Mouse (Mus musculus) MEL (cell line): ENCODE measurements at regions not wholly inside any gene's neighbourhood (a gene's known extent, or its start where the extent isn't known, plus 50 kb on each side); places are given as distances from the start of the nearest gene placed in this dataset.

Source experiments
- DNase-seq: peaks from one replicate; pipeline ENCODE4 v3.0.0; 2011; ENCODE audit warnings: low read depth, low spot score
- H3K27ac ChIP-seq: 2 replicates; pipeline ENCODE4 v1.5.1; 2012; ENCODE audit warnings: low read depth, mild to moderate bottlenecking, control low read depth, low read length, moderate library complexity; ENCODE audit not compliant: control insufficient read depth
- H3K27me3 ChIP-seq, 2 experiments: fragments of 150-350 bp in 1 of 2; sonication (generic) in 1 of 2; 2 replicates each; pipeline ENCODE4 v1.6.1; 2012; ENCODE audit warnings: low read length in 2 of 2, mild to moderate bottlenecking in 2 of 2, improper control_type of control experiment in 1 of 2, moderate library complexity in 1 of 2; ENCODE audit not compliant: insufficient read depth in 2 of 2, control insufficient read depth in 1 of 2
- H3K36me3 ChIP-seq, 2 experiments: 2 replicates each; pipeline ENCODE4 v1.6.1; 2012 to 2014; ENCODE audit warnings: low read length in 2 of 2, improper control_type of control experiment in 1 of 2, inconsistent platforms in 1 of 2, mild to moderate bottlenecking in 1 of 2; ENCODE audit not compliant: insufficient read depth in 2 of 2, control insufficient read depth in 1 of 2
- H3K4me1 ChIP-seq, 2 experiments: fragments of 150-350 bp in 1 of 2; sonication (generic) in 1 of 2; 2 replicates each; pipeline ENCODE4 v1.6.1; 2012; ENCODE audit warnings: low read length in 2 of 2, improper control_type of control experiment in 1 of 2, mild to moderate bottlenecking in 1 of 2; ENCODE audit not compliant: insufficient read depth in 2 of 2, control insufficient read depth in 1 of 2
- H3K4me3 ChIP-seq, 2 experiments: fragments of 150-350 bp in 1 of 2; sonication (generic) in 1 of 2; 2 replicates each; pipeline ENCODE4 v1.5.1; 2012; ENCODE audit warnings: low read depth in 2 of 2, low read length in 2 of 2, mild to moderate bottlenecking in 2 of 2, moderate library complexity in 2 of 2, control low read depth in 1 of 2, improper control_type of control experiment in 1 of 2; ENCODE audit not compliant: control insufficient read depth in 1 of 2, insufficient read depth in 1 of 2
- H3K79me2 ChIP-seq: 2 replicates; pipeline ENCODE4 v1.6.1; 2012; ENCODE audit warnings: mild to moderate bottlenecking, low read length, moderate library complexity; ENCODE audit not compliant: control insufficient read depth, poor library complexity, insufficient read depth
- H3K9ac ChIP-seq: 2 replicates; pipeline ENCODE4 v1.6.1; 2012; ENCODE audit warnings: low read depth, mild to moderate bottlenecking, control low read depth, low read length, moderate library complexity; ENCODE audit not compliant: control insufficient read depth, poor library complexity, severe bottlenecking
- H3K9me3 ChIP-seq: fragments of 150-350 bp; sonication (generic); replicated peaks from 2 replicates; pipeline ENCODE4 v1.6.1; 2012; ENCODE audit warnings: mild to moderate bottlenecking, low read length, improper control_type of control experiment, moderate library complexity; ENCODE audit not compliant: insufficient read depth
- CHD1 ChIP-seq: IDR thresholded peaks from 2 replicates; pipeline ENCODE4 v1.6.1; 2012; ENCODE audit warnings: low read depth, mild to moderate bottlenecking, inconsistent platforms, low read length, improper control_type of control experiment
- E2F4 ChIP-seq: IDR thresholded peaks from 2 replicates; pipeline ENCODE4 v1.6.1; 2011; ENCODE audit warnings: low read depth, low read length, improper control_type of control experiment, borderline replicate concordance
- EP300 ChIP-seq, 2 experiments: IDR thresholded peaks; 2 replicates each; pipeline ENCODE4 v1.6.1; 2011; ENCODE audit warnings: improper control_type of control experiment in 2 of 2, low read length in 2 of 2, low read depth in 1 of 2, mild to moderate bottlenecking in 1 of 2
- ETS1 ChIP-seq: IDR thresholded peaks from 2 replicates; pipeline ENCODE4 v1.6.1; 2012; ENCODE audit warnings: low read depth, mild to moderate bottlenecking, inconsistent platforms, low read length, improper control_type of control experiment, moderate library complexity
- GATA1 ChIP-seq: IDR thresholded peaks from 2 replicates; pipeline ENCODE4 v1.6.1; 2011; ENCODE audit warnings: low read depth, low read length, improper control_type of control experiment
- JUND ChIP-seq: IDR thresholded peaks from 2 replicates; pipeline ENCODE4 v1.6.1; 2011; ENCODE audit warnings: low read depth, mild to moderate bottlenecking, improper control_type of control experiment, low read length
- KAT2A ChIP-seq: conservative IDR thresholded peaks from 2 replicates; pipeline ENCODE4 v1.6.1; 2012; ENCODE audit warnings: low read depth, low read length, improper control_type of control experiment, inconsistent platforms
- MAFK ChIP-seq: IDR thresholded peaks from 2 replicates; pipeline ENCODE4 v1.6.1; 2011; ENCODE audit warnings: low read depth, mild to moderate bottlenecking, low read length, improper control_type of control experiment, borderline replicate concordance
- MAZ ChIP-seq: IDR thresholded peaks from 2 replicates; pipeline ENCODE4 v1.6.1; 2012; ENCODE audit warnings: low read depth, mild to moderate bottlenecking, inconsistent platforms, low read length, improper control_type of control experiment
- MYC ChIP-seq: IDR thresholded peaks from 2 replicates; pipeline ENCODE4 v1.6.1; 2011; ENCODE audit warnings: low read depth, mild to moderate bottlenecking, low read length, improper control_type of control experiment, moderate library complexity
- NELFE ChIP-seq: IDR thresholded peaks from 2 replicates; pipeline ENCODE4 v1.6.1; 2011; ENCODE audit warnings: low read depth, low read length, improper control_type of control experiment
- RAD21 ChIP-seq: IDR thresholded peaks from 2 replicates; pipeline ENCODE4 v1.6.1; 2011; ENCODE audit warnings: mild to moderate bottlenecking, low read depth, low read length, improper control_type of control experiment
- RCOR1 ChIP-seq: IDR thresholded peaks from 2 replicates; pipeline ENCODE4 v1.6.1; 2012; ENCODE audit warnings: low read depth, mild to moderate bottlenecking, inconsistent platforms, low read length, improper control_type of control experiment
- TCF12 ChIP-seq: IDR thresholded peaks from 2 replicates; pipeline ENCODE4 v1.6.1; 2014; ENCODE audit warnings: low read depth, mild to moderate bottlenecking, inconsistent platforms, low read length, improper control_type of control experiment, moderate library complexity
- USF1 ChIP-seq: IDR thresholded peaks from 2 replicates; pipeline ENCODE4 v1.6.1; 2014; ENCODE audit warnings: low read depth, mild to moderate bottlenecking, inconsistent platforms, low read length, improper control_type of control experiment, moderate library complexity
- ZKSCAN1 ChIP-seq: IDR thresholded peaks from 2 replicates; pipeline ENCODE4 v1.6.1; 2012; ENCODE audit warnings: low read depth, mild to moderate bottlenecking, inconsistent platforms, low read length, improper control_type of control experiment, moderate library complexity
- ZMIZ1 ChIP-seq: IDR thresholded peaks from 2 replicates; pipeline ENCODE4 v1.6.1; 2012; ENCODE audit warnings: low read depth, mild to moderate bottlenecking, inconsistent platforms, low read length, improper control_type of control experiment, moderate library complexity

- Histone ChIP-seq H3K79me2 (no peaks in the 10 kb centered on the region), H3K36me3 (no peaks in the 10 kb centered on the region), H3K9ac (no peak overlapping the region), H3K27me3 (no peaks in the 10 kb centered on the region; a peak in 1 of 4 replicates), H3K4me1 (no peaks in the 10 kb centered on the region), H3K4me3 (no peak overlapping the region), H3K9me3 (no peaks in the 10 kb centered on the region), H3K27ac (no peak overlapping the region)
- TF ChIP-seq E2F4 (no peak), RAD21 (no peak), MAZ (no peak), ZMIZ1 (no peak), JUND (no peak)
- no peak for DNase-seq
Measured at GRCm38 (mm10) chr13:44042730-44043493, 258.3 kb downstream of the Cd83 start.

GRCm38 (mm10) chr13:44043494-44043885 is 258.9 kb downstream of the Cd83 start:
- Histone ChIP-seq H3K9me3 (no peaks in the 10 kb centered on the region), H3K27ac (no peak overlapping the region), H3K79me2 (no peaks in the 10 kb centered on the region), H3K9ac (no peak overlapping the region), H3K4me3 (no peak overlapping the region), H3K4me1 (no peaks in the 10 kb centered on the region), H3K36me3 (no peaks in the 10 kb centered on the region), H3K27me3 (no peaks in the 10 kb centered on the region; a peak in 1 of 4 replicates)
- DNase-seq: no peak
- TF ChIP-seq GATA1 (no peak), CHD1 (no peak), ZMIZ1 (no peak), NELFE (no peak), ETS1 (no peak), E2F4 (no peak), MAFK (no peak), KAT2A (no peak), MYC (no peak), USF1 (no peak), RAD21 (no peak), ZKSCAN1 (no peak), RCOR1 (no peak), EP300 (IDR thresholded peaks at IDR 0.05; ENCODE audit: low read depth in 1 of 2, low read length in 2 of 2) (no peak), TCF12 (no peak), JUND (no peak)
